In genomic region chr1:178275738-178276053, GRCm38 (mm10) we compare ENCODE assay signal across 8 mouse cellular contexts. TPM values are rescaled to one million over a fixed set of nuclear protein-coding genes. Genes with fewer than 3 reads are reported as not detected.
DNase-seq lines count a peak whose midpoint lies in the region; ATAC-seq lines count a peak whose summit lies in the region.

No protein-coding gene starts in this region.

- no peaks in the 10 kb centered on the region for H3K9me3 ChIP-seq in forebrain, embryonic 10.5 days
- no peaks in the 10 kb centered on the region for H3K9me3 ChIP-seq in neural tube, embryonic 14.5 days (ENCODE audit: control insufficient read depth, low read length)

- peak overlapping the region; percentile 68 for H3K4me2 ChIP-seq in neural tube, embryonic 14.5 days (ENCODE audit: low read depth, low read length)

- H3K9ac ChIP-seq in neural tube, embryonic 14.5 days (replicated peaks; ENCODE audit: low read depth, low read length) = peak overlapping the region; percentile 91

- H3K4me1 ChIP-seq in forebrain, embryonic 10.5 days = peaks cover 13% of the 10 kb centered on the region
- no peaks in the 10 kb centered on the region for H3K4me1 ChIP-seq in neural tube, embryonic 14.5 days (ENCODE audit: control insufficient read depth, insufficient read depth, low read length)

- H3K27ac ChIP-seq in forebrain, embryonic 10.5 days = peak overlapping the region; percentile 92
- peak overlapping the region; percentile 83 for H3K27ac ChIP-seq in neural tube, embryonic 14.5 days (ENCODE audit: low read depth, low read length)

- H3K4me3 ChIP-seq in forebrain, embryonic 10.5 days = peak overlapping the region; percentile 69
- peak overlapping the region; percentile 58 for H3K4me3 ChIP-seq in neural tube, embryonic 14.5 days (ENCODE audit: low read depth, low read length)

- DNase-seq in left cerebral cortex, adult 8-10 months (ENCODE audit: low spot score in 2 of 2) = peak; percentile 9 to 42
- DNase-seq in left cerebral cortex, adult 18-20 months (ENCODE audit: low spot score in 2 of 2) = no peak
- no peak for DNase-seq in forebrain, embryonic 10.5 days (ENCODE audit: extremely low spot score, low spot score)
- DNase-seq in large intestine, adult 2 months (ENCODE audit: low read depth, low spot score) = peak; percentile 11
- DNase-seq in cerebellum, adult 11 months = no peak
- DNase-seq in ovary, adult 18-20 months (ENCODE audit: low spot score) = no peak
- no peak for DNase-seq in frontal cortex, postnatal 36 days (ENCODE audit: low spot score in 2 of 2)

- WGBS in forebrain, embryonic 10.5 days = 9% methylated on average over 11 of the region's 11 CpGs
- 4% methylated on average over 11 of the region's 11 CpGs for WGBS in large intestine, adult 2 months
- 7% methylated on average over 11 of the region's 11 CpGs for WGBS in neural tube, embryonic 14.5 days

- H3K27me3 ChIP-seq in forebrain, embryonic 10.5 days (ENCODE audit: poor library complexity, severe bottlenecking) = peaks cover 31% of the 10 kb centered on the region
- no peaks in the 10 kb centered on the region for H3K27me3 ChIP-seq in neural tube, embryonic 14.5 days (ENCODE audit: control insufficient read depth, insufficient read depth, low read length)

- peak; percentile 71 for ATAC-seq in neural tube, embryonic 14.5 days (ENCODE audit: low read depth)

- no peaks in the 10 kb centered on the region for H3K36me3 ChIP-seq in forebrain, embryonic 10.5 days (replicated peaks)
- no peaks in the 10 kb centered on the region for H3K36me3 ChIP-seq in neural tube, embryonic 14.5 days (ENCODE audit: control insufficient read depth, insufficient read depth, low read length)

RNA-seq across cellular contexts. Expression of gene Cox20, which starts 43.2 kb away (rescaled TPM):
- 10 to 100 TPM; 22.5 to 37.3 (median 28.5) TPM for total RNA-seq in left cerebral cortex, adult 8-10 months (2022)
- total RNA-seq in left cerebral cortex, adult 18-20 months (2021) = 10 to 100 TPM; 33.1 to 34.6 TPM
- polyA plus RNA-seq in forebrain, embryonic 10.5 days (2016; fragmentation: Nextera tagmentation; extraction: Ambion mirVana) = 77.3 and 84.2 TPM in 2 replicates
- polyA plus RNA-seq in large intestine, adult 2 months (2012; rRNA removed) = 23.3 and 25.1 TPM in 2 replicates
- 105 and 107 TPM in 2 replicates for polyA plus RNA-seq in neural tube, embryonic 14.5 days (2014; fragmentation: Nextera tagmentation; extraction: Ambion mirVana)

Comparison
In these comparisons a context has a peak if more than half of its experiments do, and no peak if none do; other contexts are left out.
1. DNase-seq: peak in left cerebral cortex, adult 8-10 months (2 of 2) and large intestine, adult 2 months (single experiment); none in left cerebral cortex, adult 18-20 months (0 of 2), forebrain, embryonic 10.5 days (single experiment), cerebellum, adult 11 months (single experiment), ovary, adult 18-20 months (single experiment) and frontal cortex, postnatal 36 days (0 of 2).